Mouse (Mus musculus) adrenal gland, adult 18-20 months (tissue): ENCODE results near the gene AU021092. TPM values are rescaled to one million over a fixed set of nuclear protein-coding genes. Genes with fewer than 3 reads are reported as not detected.

Source experiments
- microRNA-seq, 2 experiments: library from miRNA; unstranded; fragments of <30 nt; microRNA quantifications; one replicate each; pipeline ENCODE4 v1.2.0; 2021; ENCODE audit warnings: borderline number of aligned reads in 2 of 2
- total RNA-seq, 2 experiments: library from RNA; stranded (reverse); gene quantifications; 1 replicate in 1 of 2; 2 replicates in 1 of 2; pipeline ENCODE4 v1.2.3; 2021

Gene AU021092
- total RNA-seq, 2 experiments from 2014 or later = 21.1 to 28.6 TPM

Small RNAs within 50 kb of the gene (microRNA-seq; reads per million reads assigned to microRNA genes)
- gene Gm23689 (0 reads per million in 2 experiments), gene Gm26095 (0 reads per million in 2 experiments), gene Mir6364 (0 reads per million in 2 experiments)

Other genes with a start within 250 kb of the AU021092 start
- gene Sept12, start 224.4 kb downstream of the AU021092 start, total RNA-seq = not detected
- gene Smim22, start 215.0 kb downstream of the AU021092 start, total RNA-seq = not detected
- gene Rogdi, start 208.7 kb downstream of the AU021092 start, total RNA-seq = 10 to 100 TPM; 20.7 to 28.3 TPM
- 10 to 100 TPM; 88.1 to 99.2 TPM for gene Glyr1, start 172.4 kb downstream of the AU021092 start, total RNA-seq
- 10 to 100 TPM; 30.5 to 37.4 TPM for gene Ubn1, start 172.2 kb downstream of the AU021092 start, total RNA-seq
- 1 to 10 TPM; 2.5 to 6.9 TPM for gene Ppl, start 89.9 kb downstream of the AU021092 start, total RNA-seq
- gene Sec14l5, start 75.2 kb downstream of the AU021092 start, total RNA-seq = under 1 TPM; 0.06 to 0.07 TPM
- 10 to 100 TPM; 24.7 to 28.1 TPM for gene Nagpa, start 18.3 kb downstream of the AU021092 start, total RNA-seq
- 10 to 100 TPM; 28.8 to 39.4 TPM for gene Alg1, start 11.3 kb upstream of the AU021092 start, total RNA-seq
- gene Eef2kmt, start 33.7 kb upstream of the AU021092 start, total RNA-seq = 10 to 100 TPM; 19.4 to 20.8 TPM